Mouse (Mus musculus) limb, embryonic 15.5 days (tissue): ENCODE measurements around the gene Rdh11. TPM values are rescaled to one million over a fixed set of nuclear protein-coding genes. Genes with fewer than 3 reads are reported as not detected.
"Not testable (repeated sequence)": the region's sequence is repeated elsewhere in the genome, so short reads cannot be mapped to it uniquely, and the experiment has no call there.

Experiments used
- ATAC-seq: fragments of 200-750 bp; cut with Nextera tagmentation; 2 replicates; pipeline ENCODE4 v1.8.0; 2017; ENCODE audit warnings: low read depth, moderate TSS enrichment; ENCODE audit not compliant: insufficient number of reproducible peaks, low FRiP score, low TSS enrichment
- H3K27ac ChIP-seq: fragments of 300-500 bp; sonication (generic); 2 replicates; pipeline ENCODE4 v1.5.1; 2015; ENCODE audit warnings: moderate library complexity, mild to moderate bottlenecking, inconsistent platforms
- H3K27me3 ChIP-seq: fragments of 300-500 bp; sonication (generic); 2 replicates; pipeline ENCODE4 v1.6.1; 2015; ENCODE audit warnings: inconsistent platforms
- H3K36me3 ChIP-seq: fragments of 300-500 bp; sonication (generic); 2 replicates; pipeline ENCODE4 v1.6.1; 2015; ENCODE audit warnings: inconsistent platforms
- H3K4me1 ChIP-seq: fragments of 300-500 bp; sonication (generic); 2 replicates; pipeline ENCODE4 v1.6.1; 2015; ENCODE audit warnings: inconsistent platforms
- H3K4me2 ChIP-seq: fragments of 300-500 bp; sonication (generic); 2 replicates; pipeline ENCODE4 v1.6.1; 2015; ENCODE audit warnings: mild to moderate bottlenecking, inconsistent platforms
- H3K4me3 ChIP-seq: fragments of 300-500 bp; sonication (generic); 2 replicates; pipeline ENCODE4 v1.5.1; 2015; ENCODE audit warnings: mild to moderate bottlenecking, inconsistent platforms
- H3K9ac ChIP-seq: fragments of 300-500 bp; sonication (generic); 2 replicates; pipeline ENCODE4 v1.6.1; 2015; ENCODE audit warnings: inconsistent platforms
- H3K9me3 ChIP-seq: fragments of 300-500 bp; sonication (generic); 2 replicates; pipeline ENCODE4 v1.6.1; 2016; ENCODE audit warnings: inconsistent platforms
- WGBS: fragments of 180-500 bp; shearing (Covaris S2); methylation state at CpG from one replicate; pipeline ENCODE4 v1.1.7; 2015; 5-methylcytosine and 5-hydroxymethylcytosine counted together
- polyA plus RNA-seq: library from polyadenylated mRNA; unstranded; fragments of >200 nt; fragmentation: Nextera tagmentation; extraction: Ambion mirVana; gene quantifications from 2 replicates; pipeline ENCODE4 v1.2.1, GENCODE M21; 2015

Rdh11 gene
- polyA plus RNA-seq = 26.0 and 26.6 TPM in 2 replicates

- no peaks in the 10 kb centered on the region for H3K27me3 ChIP-seq
- peak within 1 kb of the TSS; percentile 56 for H3K9ac ChIP-seq
- H3K4me3 ChIP-seq = peak within 1 kb of the TSS; percentile 56
- 63% methylated on average over 6 of the region's 6 CpGs for WGBS
- H3K4me2 ChIP-seq = peak within 1 kb of the TSS; percentile 82
- H3K4me1 ChIP-seq = peaks cover 9% of the 10 kb centered on the region
- peak within 1 kb of the TSS; percentile 60 for H3K27ac ChIP-seq
- no peak for ATAC-seq
- H3K36me3 ChIP-seq = peaks cover 13% of the 10 kb centered on the region
- H3K9me3 ChIP-seq = no peaks in the 10 kb centered on the region
These were observed at the start of gene Rdh11 for GRCm38 (mm10) chr12:79192193-79192592. TSS of gene Rdh11 (minus strand) at chr12:79192293.

GRCm38 (mm10) chr12:79235485-79236080 is 43.5 kb upstream of the Rdh11 start:
- Histone ChIP-seq H3K9me3 (no peaks in the 10 kb centered on the region), H3K36me3 (peaks cover 77% of the 10 kb centered on the region), H3K4me1 (no peaks in the 10 kb centered on the region), H3K4me3 (no peak overlapping the region), H3K27me3 (no peaks in the 10 kb centered on the region), H3K27ac (no peak overlapping the region), H3K9ac (no peak overlapping the region), H3K4me2 (no peak overlapping the region)
- ATAC-seq = no peak
- 78% methylated on average over 11 of the region's 11 CpGs for WGBS

- WGBS = 44% methylated on average over 5 of the region's 5 CpGs
- Histone ChIP-seq H3K27ac (no peak overlapping the region), H3K4me1 (no peaks in the 10 kb centered on the region), H3K9me3 (no peaks in the 10 kb centered on the region), H3K36me3 (no peaks in the 10 kb centered on the region), H3K9ac (no peak overlapping the region), H3K4me3 (no peak overlapping the region), H3K27me3 (no peaks in the 10 kb centered on the region), H3K4me2 (no peak overlapping the region)
- no peak for ATAC-seq
These were observed 25.4 kb upstream of the Rdh11 start for GRCm38 (mm10) chr12:79217511-79217910.

- Histone ChIP-seq H3K27ac (no peak overlapping the region), H3K27me3 (no peaks in the 10 kb centered on the region), H3K4me3 (no peak overlapping the region), H3K4me1 (no peaks in the 10 kb centered on the region), H3K9me3 (no peaks in the 10 kb centered on the region), H3K9ac (no peak overlapping the region), H3K36me3 (no peaks in the 10 kb centered on the region), H3K4me2 (no peak overlapping the region)
- ATAC-seq = no peak
- WGBS = 70% methylated on average over 8 of the region's 8 CpGs
These were observed 19.4 kb upstream of the Rdh11 start for GRCm38 (mm10) chr12:79211447-79211846.

- H3K36me3 ChIP-seq = no peaks in the 10 kb centered on the region
- no peaks in the 10 kb centered on the region for H3K27me3 ChIP-seq
- H3K4me1 ChIP-seq = no peaks in the 10 kb centered on the region
- 0 out of 2 replicates have a peak within 1 kb of the TSS, but pooled peaks have one; percentile 5 for H3K9ac ChIP-seq
- H3K9me3 ChIP-seq = no peaks in the 10 kb centered on the region
- H3K4me2 ChIP-seq = peak within 1 kb of the TSS; percentile 55
- WGBS = 3% methylated on average over 13 of the region's 13 CpGs
- no peak for ATAC-seq
- peak within 1 kb of the TSS; percentile 42 for H3K4me3 ChIP-seq
- 0 out of 2 replicates have a peak within 1 kb of the TSS, but pooled peaks have one; percentile 11 for H3K27ac ChIP-seq
These were observed 16.8 kb upstream of the Rdh11 start, which contains the start of gene Rdh12 for GRCm38 (mm10) chr12:79208703-79209464. TSS of gene Rdh12 (plus strand) at chr12:79208914.

- WGBS = 63% methylated on average over 3 of the region's 3 CpGs
These were observed 9.8 kb upstream of the Rdh11 start for GRCm38 (mm10) chr12:79201882-79202281.

GRCm38 (mm10) chr12:79197105-79197504 is 5.0 kb upstream of the Rdh11 start:
- no peaks in the 10 kb centered on the region for H3K9me3 ChIP-seq
- H3K4me1 ChIP-seq = no peaks in the 10 kb centered on the region
- no peak overlapping the region for H3K4me3 ChIP-seq
- no peaks in the 10 kb centered on the region for H3K27me3 ChIP-seq
- 84% methylated on average over 5 of the region's 5 CpGs for WGBS
- no peak overlapping the region for H3K9ac ChIP-seq
- no peaks in the 10 kb centered on the region for H3K36me3 ChIP-seq
- ATAC-seq = no peak
- no peak overlapping the region for H3K27ac ChIP-seq
- H3K4me2 ChIP-seq = no peak overlapping the region

More at GRCm38 (mm10) chr12:79201882-79202281, 9.8 kb upstream of the Rdh11 start:
- H3K36me3 ChIP-seq = no peaks in the 10 kb centered on the region
- H3K9ac ChIP-seq = no peak overlapping the region
- H3K4me3 ChIP-seq = no peak overlapping the region
- no peaks in the 10 kb centered on the region for H3K27me3 ChIP-seq
- H3K4me1 ChIP-seq = no peaks in the 10 kb centered on the region
- no peak overlapping the region for H3K4me2 ChIP-seq
- H3K27ac ChIP-seq = no peak overlapping the region
- no peak for ATAC-seq
- H3K9me3 ChIP-seq = no peaks in the 10 kb centered on the region

- Histone ChIP-seq H3K9ac (no peak overlapping the region), H3K27ac (no peak overlapping the region), H3K4me3 (no peak overlapping the region), H3K27me3 (no peaks in the 10 kb centered on the region), H3K4me1 (peaks cover 9% of the 10 kb centered on the region), H3K36me3 (peaks cover under 1% of the 10 kb centered on the region; the same call in 1 of the 2 replicates), H3K9me3 (no peaks in the 10 kb centered on the region), H3K4me2 (no peak overlapping the region)
- whole genome bisulfite sequencing = 3% methylated on average over 3 of the region's 3 CpGs
- 0 out of 2 replicates have a peak, but pooled peaks have one; percentile 30 for ATAC-seq
These were observed 1.3 kb upstream of the Rdh11 start for GRCm38 (mm10) chr12:79193441-79193840.

- Histone ChIP-seq H3K9ac (peak overlapping the region; percentile 56; the same call in 1 of the 2 replicates), H3K4me3 (peak overlapping the region; percentile 56), H3K4me1 (peaks cover 9% of the 10 kb centered on the region), H3K36me3 (peaks cover 18% of the 10 kb centered on the region), H3K4me2 (peak overlapping the region; percentile 82), H3K9me3 (no peaks in the 10 kb centered on the region), H3K27me3 (no peaks in the 10 kb centered on the region), H3K27ac (peak overlapping the region; percentile 60)
- WGBS = 5% methylated on average over 14 of the region's 14 CpGs
- ATAC-seq = peak; percentile 75
These were observed 392 bp downstream of the Rdh11 start for GRCm38 (mm10) chr12:79191701-79192100.

- under 1% methylated on average over 18 of the region's 18 CpGs for WGBS
- Histone ChIP-seq H3K27me3 (no peaks in the 10 kb centered on the region), H3K9me3 (no peaks in the 10 kb centered on the region), H3K27ac (peak overlapping the region; percentile 60), H3K4me1 (peaks cover 9% of the 10 kb centered on the region), H3K4me3 (peak overlapping the region; percentile 56), H3K9ac (peak overlapping the region; percentile 56), H3K36me3 (peaks cover 24% of the 10 kb centered on the region), H3K4me2 (peak overlapping the region; percentile 82)
- peak; percentile 67; the same call in 1 of the 2 replicates for ATAC-seq
These were observed 991 bp downstream of the Rdh11 start for GRCm38 (mm10) chr12:79190931-79191673.

GRCm38 (mm10) chr12:79185160-79185559 is 6.9 kb downstream of the Rdh11 start:
- H3K4me2 ChIP-seq, H3K4me3 ChIP-seq, H3K9me3 ChIP-seq, H3K27ac ChIP-seq, ATAC-seq, H3K27me3 ChIP-seq, H3K9ac ChIP-seq, H3K4me1 ChIP-seq: not testable (repeated sequence)
- H3K36me3 ChIP-seq = peaks cover 71% of the 10 kb centered on the region
- 91% methylated on average over 5 of the region's 6 CpGs for WGBS
